Mouse (Mus musculus) kidney, postnatal 4 days (tissue): Measurements from ENCODE around the gene Mgst3.
A peak's percentile ranks its signal among the peaks of the same experiment; 100 is the strongest.
"Not testable (repeated sequence)": the region's sequence is repeated elsewhere in the genome, so short reads cannot be mapped to it uniquely, and the experiment has no call there.

Experiments
- DNase-seq, 2 experiments: peaks; one replicate each; pipeline ENCODE4 v3.0.0; 2021; ENCODE audit warnings: mixed read lengths in 2 of 2

The Mgst3 gene

DNA sequence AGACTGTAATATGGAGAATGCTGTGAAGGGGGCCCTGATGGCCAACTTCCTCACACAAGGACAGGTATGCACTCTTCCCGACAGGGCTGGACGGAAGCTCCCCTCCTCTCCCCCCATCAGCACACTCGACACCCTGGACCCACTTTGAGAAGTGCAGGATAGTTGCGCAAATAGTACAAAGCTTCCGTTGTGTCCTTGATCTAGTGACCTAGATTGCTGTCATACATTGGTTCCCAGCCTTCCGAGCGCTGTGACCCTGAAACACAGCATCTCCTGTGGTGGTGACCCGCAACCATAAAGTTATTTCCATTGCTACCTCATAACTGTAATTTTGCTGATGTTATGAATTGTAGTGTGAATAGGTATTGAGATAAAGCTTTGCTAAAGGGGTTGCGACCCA is 36.3 kb downstream of the Mgst3 start:
- DNase-seq = no peak

DNA sequence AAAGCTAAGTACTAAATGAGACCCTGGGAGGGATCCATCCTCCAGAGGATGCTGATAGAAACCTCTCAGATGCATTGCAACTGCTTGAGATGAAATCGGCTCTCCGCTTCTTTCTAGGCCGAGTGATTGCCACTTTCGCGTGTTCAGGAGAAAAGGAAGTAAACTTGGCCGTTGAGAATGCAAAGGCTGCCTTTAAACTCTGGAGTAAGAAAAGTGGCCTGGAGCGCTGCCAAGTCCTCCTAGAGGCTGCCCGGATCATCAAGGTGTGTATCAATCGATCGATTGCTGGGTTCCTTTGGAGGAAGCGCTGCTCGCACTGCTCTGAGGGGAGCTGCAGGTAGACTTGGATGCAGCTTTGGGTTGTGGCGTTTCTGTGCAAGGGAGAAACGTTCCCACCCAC is 41.2 kb downstream of the Mgst3 start:
- DNase-seq = no peak

DNA sequence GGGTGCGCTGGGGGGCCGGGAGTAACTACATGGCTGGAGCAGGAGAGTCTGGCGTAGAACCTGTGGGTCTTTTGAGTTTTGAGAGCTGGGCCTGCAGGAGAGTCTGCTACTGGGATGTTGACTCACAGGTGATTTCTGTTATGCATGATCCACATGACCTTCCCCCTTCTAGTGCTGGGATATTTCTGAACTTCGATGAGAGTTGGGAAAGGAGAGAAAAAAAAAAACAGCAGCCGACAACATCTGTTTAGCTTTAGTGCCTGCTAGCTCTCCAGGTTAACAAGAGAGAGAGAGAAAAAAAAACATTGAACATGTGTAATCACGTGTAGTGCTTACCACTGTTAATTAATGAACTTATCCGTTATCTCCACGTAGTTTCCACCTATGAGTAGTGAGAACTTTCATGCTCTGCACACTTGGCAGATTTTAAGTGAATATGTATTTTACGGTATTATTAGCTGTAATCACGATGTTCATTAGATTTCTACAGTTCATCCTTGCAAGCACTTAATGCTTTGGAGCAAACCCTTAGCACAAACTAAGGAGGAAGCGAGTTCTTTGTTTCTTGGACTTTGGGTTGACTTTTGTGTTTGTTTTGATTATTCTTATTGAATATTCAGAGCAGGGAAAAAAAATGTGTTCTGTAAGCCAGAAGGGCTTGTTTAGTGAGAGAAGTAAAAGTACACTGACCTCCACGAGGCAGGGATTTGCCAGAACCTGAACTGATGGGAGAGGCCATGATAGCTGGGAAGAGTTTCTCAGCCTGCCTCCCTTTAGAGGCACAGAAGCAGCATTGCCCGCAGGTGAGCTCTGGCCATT is 42.8 kb downstream of the Mgst3 start:
- DNase-seq = no peak

DNA sequence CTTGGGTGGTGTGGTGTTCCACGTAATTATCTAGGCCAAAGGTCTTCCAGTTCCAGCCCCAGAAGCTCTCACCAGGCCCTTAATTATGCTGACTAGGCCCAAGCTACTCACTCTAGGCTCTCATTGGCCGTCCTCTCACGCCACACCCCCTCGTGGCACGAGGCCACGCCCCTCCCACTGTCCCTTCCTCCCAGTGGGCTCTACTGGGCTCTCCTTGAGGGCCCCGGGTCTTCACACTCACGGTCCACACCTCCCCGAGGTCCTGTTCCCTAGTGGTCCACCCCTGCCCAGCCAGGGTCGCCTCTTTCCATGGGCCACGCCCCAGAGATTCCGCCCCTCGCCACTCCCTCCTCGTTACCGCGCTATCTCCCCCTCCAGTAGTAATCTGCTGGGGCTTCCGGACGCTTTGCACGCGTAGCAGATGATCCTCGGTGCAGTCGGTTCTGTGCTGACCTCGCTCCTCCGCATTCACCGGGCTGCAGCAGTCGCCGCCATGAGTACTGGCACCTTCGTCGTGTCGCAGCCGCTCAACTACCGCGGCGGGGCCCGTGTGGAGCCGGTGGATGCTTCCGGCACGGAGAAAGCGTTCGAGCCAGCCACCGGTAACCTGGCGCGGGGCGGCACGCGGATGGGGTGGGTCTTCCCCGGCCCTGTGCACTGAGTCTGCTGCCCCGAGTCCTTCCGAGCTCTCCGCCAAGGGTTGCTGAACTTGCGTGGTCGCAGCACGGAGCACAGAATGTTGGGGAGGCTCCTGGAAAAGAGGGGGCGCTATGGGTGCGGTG is 43.6 kb downstream of the Mgst3 start, which contains the start of gene Aldh9a1:
TSS of gene Aldh9a1 (plus strand) at position 177 of the 782 bp plus-strand sequence.
- peak; percentile 95 to 96 for DNase-seq

- DNase-seq = not testable (repeated sequence)
Measured at GRCm38 (mm10) chr1:167349206-167349605, 44.4 kb downstream of the Mgst3 start.

DNA sequence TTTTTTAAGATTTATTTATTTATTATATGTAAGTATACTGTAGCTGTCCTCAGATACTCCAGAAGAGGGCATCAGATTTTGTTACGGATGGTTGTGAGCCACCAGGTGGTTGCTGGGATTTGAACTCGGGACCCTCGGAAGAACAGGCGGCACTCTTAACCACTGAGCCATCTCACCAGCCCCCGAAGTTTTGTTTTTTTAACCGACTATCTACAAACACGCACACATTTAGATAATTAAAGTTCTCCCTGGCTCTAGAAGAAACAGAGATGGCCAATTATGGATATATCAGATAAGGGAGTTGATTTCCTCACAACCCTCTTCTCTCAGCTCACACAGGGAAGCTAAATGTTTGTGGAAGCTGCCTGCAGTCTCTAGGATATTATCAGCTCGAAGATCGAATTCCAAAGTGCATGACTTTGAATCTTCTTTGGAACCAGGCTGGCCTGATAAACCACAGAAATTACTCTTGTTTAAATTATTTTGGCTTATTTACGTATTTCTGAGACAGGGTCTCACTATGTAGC is 47.6 kb downstream of the Mgst3 start:
- not testable (repeated sequence) for DNase-seq

GRCm38 (mm10) chr1:167342831-167343230 is 50.8 kb downstream of the Mgst3 start:
- no peak for DNase-seq

- no peak for DNase-seq
Measured at GRCm38 (mm10) chr1:167340910-167341528, 52.6 kb downstream of the Mgst3 start.

GRCm38 (mm10) chr1:167340111-167340787 is 53.4 kb downstream of the Mgst3 start:
- no peak for DNase-seq

DNA sequence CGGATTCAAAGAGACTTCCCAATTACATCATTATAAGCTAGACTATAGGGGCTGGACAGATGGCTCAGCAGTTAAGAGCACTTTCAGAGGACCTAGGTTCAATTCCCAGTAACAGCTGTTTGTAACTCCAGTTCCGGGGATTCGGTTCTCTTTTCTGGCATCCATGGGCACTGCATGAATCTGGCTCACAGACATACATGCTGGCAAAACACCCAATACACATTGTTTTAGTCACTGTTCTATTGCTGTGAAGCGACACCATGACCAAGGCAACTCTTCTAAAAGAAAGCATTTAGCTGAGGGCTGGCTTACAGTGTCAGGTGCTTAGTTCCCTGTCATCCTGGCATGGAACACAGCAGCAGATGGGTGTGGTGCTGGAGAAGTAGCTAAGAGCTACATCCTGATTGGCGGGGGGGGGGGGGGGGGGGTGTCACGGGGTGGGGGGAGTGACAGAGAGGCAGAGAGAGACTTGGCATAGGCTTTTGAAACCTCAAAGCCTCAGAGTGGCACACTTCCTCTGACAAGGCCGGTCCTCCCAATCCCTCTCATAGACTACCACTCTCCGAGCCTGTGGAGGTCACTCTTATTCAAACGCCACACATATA is 54.4 kb downstream of the Mgst3 start:
- no peak for DNase-seq

- peak; percentile 89 to 91 for DNase-seq
Measured at GRCm38 (mm10) chr1:167337463-167338095, 56.1 kb downstream of the Mgst3 start.

GRCm38 (mm10) chr1:167336398-167336797 is 57.2 kb downstream of the Mgst3 start:
- DNase-seq = no peak

GRCm38 (mm10) chr1:167331106-167331505 is 62.5 kb downstream of the Mgst3 start:
- no peak for DNase-seq

DNA sequence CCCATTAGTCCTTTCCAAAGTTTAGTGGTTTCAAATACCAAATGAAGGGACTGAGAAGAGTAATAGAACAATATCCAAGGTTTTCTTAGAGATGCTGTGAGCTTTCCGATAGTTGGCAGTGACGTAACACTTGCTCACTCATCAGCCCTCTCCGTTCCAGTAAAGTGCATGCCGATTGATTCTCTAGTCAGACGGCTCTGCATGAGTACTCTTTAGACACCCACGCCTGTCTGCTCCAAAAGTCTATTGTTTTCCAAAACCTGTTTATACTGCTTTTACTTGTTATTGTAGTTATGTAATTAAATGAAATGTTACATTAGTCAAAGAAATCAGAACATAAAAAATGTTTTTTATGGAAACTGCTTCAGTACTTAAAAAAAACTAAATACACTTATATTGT is 64.9 kb downstream of the Mgst3 start:
- DNase-seq = no peak
